In genomic region chr12:102647839-102648564, GRCm38 (mm10) we compare ENCODE assay signal across 10 mouse cellular contexts. TPM values are rescaled to one million over a fixed set of nuclear protein-coding genes. Genes with fewer than 3 reads are reported as not detected.
DNase-seq lines count a peak whose midpoint lies in the region; ATAC-seq and TF ChIP-seq lines count a peak whose summit lies in the region.
"Had no signal": no experiment of that assay in that cellular context is flagged by ENCODE, and none has a peak within 500 bp of the region (broad histone marks: within the 10 kb centered on the region; RNA-seq: fewer than 3 reads in every experiment).

No protein-coding gene starts in this region.

- no peak overlapping the region for H3K4me3 ChIP-seq in hindbrain, embryonic 10.5 days
- no peak overlapping the region for H3K4me3 ChIP-seq in hindbrain, embryonic 16.5 days (ENCODE audit: low read length)
- H3K4me3 ChIP-seq in intestine, postnatal 0 days (ENCODE audit: low read depth, low read length): no peak overlapping the region
- H3K4me3 ChIP-seq in liver, postnatal 0 days (ENCODE audit: low read depth, low read length): no peak overlapping the region
- no peak overlapping the region for H3K4me3 ChIP-seq in stomach, postnatal 0 days (ENCODE audit: low read depth, low read length)
- H3K4me3 ChIP-seq: embryonic facial prominence, embryonic 13.5 days had no signal

- no peak for ATAC-seq in hindbrain, embryonic 16.5 days
- ATAC-seq in intestine, postnatal 0 days: peak; percentile 26
- peak; percentile 88 for ATAC-seq in liver, postnatal 0 days
- ATAC-seq in stomach, postnatal 0 days (ENCODE audit: low FRiP score, low TSS enrichment): peak; percentile 76

- TF ChIP-seq EP300 in liver, postnatal 0 days (IDR thresholded peaks at IDR 0.05; ENCODE audit: low read depth): no peak
- TF ChIP-seq EP300 in stomach, postnatal 0 days (optimal IDR thresholded peaks at IDR 0.05): no peak

- H3K9ac ChIP-seq in hindbrain, embryonic 16.5 days (ENCODE audit: low read depth, low read length): no peak overlapping the region
- no peak overlapping the region for H3K9ac ChIP-seq in intestine, postnatal 0 days (ENCODE audit: low read depth, low read length)
- H3K9ac ChIP-seq in liver, postnatal 0 days (replicated peaks): peak overlapping the region; percentile 26; the same call in 1 of the 2 replicates
- 0 out of 2 replicates have a peak overlapping the region, but pooled peaks have one; percentile 4 for H3K9ac ChIP-seq in stomach, postnatal 0 days (ENCODE audit: low read length)
- H3K9ac ChIP-seq: embryonic facial prominence, embryonic 13.5 days had no signal

- no peaks in the 10 kb centered on the region for H3K36me3 ChIP-seq in hindbrain, embryonic 10.5 days
- H3K36me3 ChIP-seq in hindbrain, embryonic 16.5 days (ENCODE audit: control insufficient read depth, insufficient read depth, low read length): no peaks in the 10 kb centered on the region
- H3K36me3 ChIP-seq in intestine, postnatal 0 days (ENCODE audit: control insufficient read depth, insufficient read depth): no peaks in the 10 kb centered on the region
- H3K36me3 ChIP-seq in liver, postnatal 0 days (replicated peaks; ENCODE audit: insufficient read depth, low read length): no peaks in the 10 kb centered on the region
- no peaks in the 10 kb centered on the region for H3K36me3 ChIP-seq in stomach, postnatal 0 days (ENCODE audit: control insufficient read depth, insufficient read depth, low read length)
- H3K36me3 ChIP-seq: embryonic facial prominence, embryonic 13.5 days had no signal

- H3K27me3 ChIP-seq in hindbrain, embryonic 10.5 days (ENCODE audit: insufficient read depth, poor library complexity, severe bottlenecking): no peaks in the 10 kb centered on the region
- H3K27me3 ChIP-seq in hindbrain, embryonic 16.5 days (replicated peaks; ENCODE audit: control insufficient read depth, insufficient read depth, low read length): no peaks in the 10 kb centered on the region
- no peaks in the 10 kb centered on the region for H3K27me3 ChIP-seq in intestine, postnatal 0 days (replicated peaks; ENCODE audit: control insufficient read depth, insufficient read depth, low read length)
- H3K27me3 ChIP-seq in liver, postnatal 0 days (ENCODE audit: insufficient read depth, low read length): no peaks in the 10 kb centered on the region
- H3K27me3 ChIP-seq in stomach, postnatal 0 days (ENCODE audit: control insufficient read depth, insufficient read depth, low read length): no peaks in the 10 kb centered on the region
- H3K27me3 ChIP-seq: embryonic facial prominence, embryonic 13.5 days had no signal

- DNase-seq in hindbrain, embryonic 10.5 days (ENCODE audit: low spot score): no peak
- DNase-seq in liver, postnatal 0 days: peak; percentile 59
- DNase-seq in stomach, postnatal 0 days (ENCODE audit: low spot score): peak; percentile 30
- DNase-seq in left cerebral cortex, adult 8-10 months (ENCODE audit: low spot score in 2 of 2): no peak
- DNase-seq in adipocyte (ENCODE audit: low spot score): no peak
- no peak for DNase-seq in layer of hippocampus, adult 18-20 months (ENCODE audit: low spot score in 2 of 2)
- DNase-seq: thymus, adult 2 months had no signal

- no peak for TF ChIP-seq CTCF in intestine, postnatal 0 days (IDR thresholded peaks at IDR 0.05; ENCODE audit: low read depth)
- 0 out of 2 replicates have a peak, but pooled peaks have one; percentile 2 for TF ChIP-seq CTCF in liver, postnatal 0 days (IDR thresholded peaks at IDR 0.05; ENCODE audit: low read depth)
- TF ChIP-seq CTCF in stomach, postnatal 0 days (IDR thresholded peaks at IDR 0.05; ENCODE audit: low read depth): no peak

- H3K4me2 ChIP-seq in hindbrain, embryonic 16.5 days (ENCODE audit: low read length): no peak overlapping the region
- H3K4me2 ChIP-seq in intestine, postnatal 0 days (replicated peaks; ENCODE audit: low read depth): no peak overlapping the region
- H3K4me2 ChIP-seq in liver, postnatal 0 days (ENCODE audit: low read depth, low read length): peak overlapping the region; percentile 53
- H3K4me2 ChIP-seq in stomach, postnatal 0 days (replicated peaks; ENCODE audit: low read depth): no peak overlapping the region
- H3K4me2 ChIP-seq: embryonic facial prominence, embryonic 13.5 days had no signal

- 86% methylated on average over 14 of the region's 14 CpGs for WGBS in hindbrain, embryonic 10.5 days
- WGBS in hindbrain, embryonic 16.5 days: 78% methylated on average over 14 of the region's 14 CpGs
- 42% methylated on average over 14 of the region's 14 CpGs for WGBS in intestine, postnatal 0 days
- WGBS in liver, postnatal 0 days (ENCODE audit: insufficient replicate concordance): 31% methylated on average over 14 of the region's 14 CpGs
- 51% methylated on average over 14 of the region's 14 CpGs for WGBS in stomach, postnatal 0 days

- H3K27ac ChIP-seq in hindbrain, embryonic 10.5 days: peak overlapping the region; percentile 35; the same call in 1 of the 2 replicates
- no peak overlapping the region for H3K27ac ChIP-seq in hindbrain, embryonic 16.5 days (ENCODE audit: low read depth, low read length)
- H3K27ac ChIP-seq in intestine, postnatal 0 days (ENCODE audit: low read depth, low read length): no peak overlapping the region
- peak overlapping the region; percentile 93 for H3K27ac ChIP-seq in liver, postnatal 0 days (ENCODE audit: low read depth)
- peak overlapping the region; percentile 61 for H3K27ac ChIP-seq in stomach, postnatal 0 days (replicated peaks)
- H3K27ac ChIP-seq: embryonic facial prominence, embryonic 13.5 days had no signal

- H3K9me3 ChIP-seq in hindbrain, embryonic 10.5 days: no peaks in the 10 kb centered on the region
- H3K9me3 ChIP-seq in hindbrain, embryonic 16.5 days (ENCODE audit: control insufficient read depth, low read length): no peaks in the 10 kb centered on the region
- no peaks in the 10 kb centered on the region for H3K9me3 ChIP-seq in intestine, postnatal 0 days (ENCODE audit: control insufficient read depth)
- no peaks in the 10 kb centered on the region for H3K9me3 ChIP-seq in liver, postnatal 0 days (ENCODE audit: low read length)
- no peaks in the 10 kb centered on the region for H3K9me3 ChIP-seq in stomach, postnatal 0 days (ENCODE audit: control insufficient read depth, low read length)
- H3K9me3 ChIP-seq: embryonic facial prominence, embryonic 13.5 days had no signal

- peaks cover 61% of the 10 kb centered on the region for H3K4me1 ChIP-seq in hindbrain, embryonic 10.5 days (replicated peaks)
- H3K4me1 ChIP-seq in hindbrain, embryonic 16.5 days (ENCODE audit: control insufficient read depth, insufficient read depth, low read depth, low read length): peaks cover 7% of the 10 kb centered on the region; the same call in 1 of the 2 replicates
- H3K4me1 ChIP-seq in intestine, postnatal 0 days (replicated peaks; ENCODE audit: control insufficient read depth, insufficient read depth, low read length): peaks cover 33% of the 10 kb centered on the region
- H3K4me1 ChIP-seq in liver, postnatal 0 days (ENCODE audit: insufficient read depth): peaks cover 64% of the 10 kb centered on the region
- H3K4me1 ChIP-seq in stomach, postnatal 0 days (replicated peaks; ENCODE audit: control insufficient read depth, insufficient read depth): peaks cover 8% of the 10 kb centered on the region; the same call in 1 of the 2 replicates

RNA-seq across cellular contexts. Expression of gene Itpk1, which starts 56.7 kb away (rescaled TPM):
- polyA plus RNA-seq in hindbrain, embryonic 10.5 days (2016; fragmentation: Nextera tagmentation; extraction: Ambion mirVana): 20.5 and 29.2 TPM in 2 replicates
- polyA plus RNA-seq in hindbrain, embryonic 16.5 days (2015; fragmentation: Nextera tagmentation; extraction: Ambion mirVana): 41.2 and 42.5 TPM in 2 replicates
- 56.3 and 57.4 TPM in 2 replicates for polyA plus RNA-seq in intestine, postnatal 0 days (2015; fragmentation: Nextera tagmentation; extraction: Ambion mirVana)
- polyA plus RNA-seq in liver, postnatal 0 days (2015; fragmentation: Nextera tagmentation; extraction: Ambion mirVana): 3.6 TPM in 2 replicates
- 21.5 and 26.7 TPM in 2 replicates for polyA plus RNA-seq in stomach, postnatal 0 days (2015; fragmentation: Nextera tagmentation; extraction: Ambion mirVana)
- total RNA-seq in left cerebral cortex, adult 8-10 months (2022): 10 to 100 TPM; 58.8 to 68.2 (median 62.5) TPM
- total RNA-seq in layer of hippocampus, adult 18-20 months (2021): 10 to 100 TPM; 69.2 to 70.5 TPM

Comparison
In these comparisons a context has a peak if more than half of its experiments do, and no peak if none do; other contexts are left out.
1. H3K27ac ChIP-seq: peak in hindbrain, embryonic 10.5 days (single experiment), liver, postnatal 0 days (single experiment) and stomach, postnatal 0 days (single experiment); none in hindbrain, embryonic 16.5 days (single experiment) and intestine, postnatal 0 days (single experiment).
2. DNase-seq: peak in liver, postnatal 0 days (single experiment) and stomach, postnatal 0 days (single experiment); none in hindbrain, embryonic 10.5 days (single experiment), left cerebral cortex, adult 8-10 months (0 of 2), adipocyte (single experiment) and layer of hippocampus, adult 18-20 months (0 of 2).
3. H3K9ac ChIP-seq: peak in liver, postnatal 0 days (single experiment) and stomach, postnatal 0 days (single experiment); none in hindbrain, embryonic 16.5 days (single experiment) and intestine, postnatal 0 days (single experiment).